Mouse (Mus musculus): ENCODE measurements around the gene Clcnka. TPM values are rescaled to one million over a fixed set of nuclear protein-coding genes. Genes with fewer than 3 reads are reported as not detected.
A peak's percentile ranks its signal among the peaks of the same experiment; 100 is the strongest.

Clcnka gene
- polyA plus RNA-seq, 1 experiment from 2014 or later = 0.19 TPM

DNA sequence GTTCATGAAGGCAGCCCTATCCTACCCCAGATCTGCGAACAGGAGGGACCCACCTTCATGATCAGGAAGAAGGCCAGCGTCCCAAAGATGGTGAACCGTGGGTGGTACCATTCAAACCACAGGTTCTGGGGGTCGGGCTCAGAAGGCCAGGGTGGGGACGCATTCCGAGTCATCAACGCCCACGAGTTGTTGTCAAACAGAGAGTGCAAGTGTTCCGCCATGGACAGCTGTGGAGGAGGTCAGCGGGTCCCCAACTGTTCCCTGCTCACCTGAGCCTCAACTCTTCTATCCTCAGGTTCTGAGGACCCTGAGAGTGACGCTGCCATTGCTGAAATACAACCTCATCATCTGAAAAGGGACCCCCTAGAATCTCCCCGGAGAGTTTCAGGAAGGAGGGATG lies 7.2 kb downstream of the Clcnka start:
- Histone ChIP-seq H3K4me2 (no peak overlapping the region), H3K9me3 (ENCODE audit: control insufficient read depth, low read length) (no peaks in the 10 kb centered on the region), H3K27me3 (replicated peaks; ENCODE audit: control insufficient read depth, insufficient read depth, low read length) (peaks cover 11% of the 10 kb centered on the region; the same call in 1 of the 2 replicates), H3K9ac (ENCODE audit: low read depth, low read length) (no peak overlapping the region), H3K4me3 (ENCODE audit: low read depth, low read length) (no peak overlapping the region), H3K4me1 (replicated peaks; ENCODE audit: control insufficient read depth, insufficient read depth, low read length) (no peaks in the 10 kb centered on the region), H3K27ac (ENCODE audit: low read depth, low read length) (no peak overlapping the region), H3K36me3 (ENCODE audit: control insufficient read depth, insufficient read depth, low read length) (no peaks in the 10 kb centered on the region)
- no peak for ATAC-seq (replicated peaks; ENCODE audit: low FRiP score)
- 71% methylated on average over 12 of the region's 12 CpGs for WGBS
- DNase-seq (ENCODE audit: low spot score) = no peak

DNA sequence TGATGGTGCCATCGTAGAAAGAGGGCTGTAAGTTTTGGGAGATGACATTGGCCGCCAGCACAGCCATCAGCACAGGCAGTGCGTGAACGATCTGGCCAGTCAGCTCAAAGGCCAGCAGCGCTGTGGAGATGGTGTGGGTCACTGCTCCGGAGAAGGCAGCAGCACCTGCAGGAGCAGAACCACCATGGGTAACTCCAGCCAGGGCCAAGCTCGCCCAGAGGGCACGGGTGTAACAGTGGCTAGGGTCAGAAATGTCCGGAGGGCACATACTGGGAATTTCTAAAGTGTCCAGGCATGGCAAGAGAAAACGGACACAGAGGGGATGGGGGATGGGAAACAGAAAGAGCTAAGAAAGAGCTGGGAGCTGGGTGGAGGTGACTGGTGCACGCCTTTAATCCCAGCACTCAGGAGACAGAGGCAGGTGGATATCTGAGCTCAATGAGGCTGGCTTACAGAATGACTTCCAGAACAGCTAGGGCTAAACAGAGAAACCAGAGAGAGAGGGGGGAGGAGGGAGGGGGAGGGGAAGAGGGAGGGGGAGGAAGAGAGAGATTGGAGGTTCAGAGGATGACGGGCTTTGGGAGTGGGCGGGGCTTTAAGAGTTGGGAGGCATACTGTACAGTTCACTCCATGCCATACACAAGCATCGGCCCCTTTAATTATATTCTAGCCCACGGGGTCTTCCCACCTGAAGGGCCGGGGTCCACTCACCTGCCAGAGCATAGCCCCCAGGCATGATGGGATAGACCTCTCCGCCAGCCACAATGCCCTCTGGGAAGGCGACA lies 9.0 kb downstream of the Clcnka start:
- Histone ChIP-seq H3K9me3 (ENCODE audit: control insufficient read depth, low read length) (no peaks in the 10 kb centered on the region), H3K27ac (ENCODE audit: low read depth, low read length) (no peak overlapping the region), H3K4me2 (no peak overlapping the region), H3K4me3 (ENCODE audit: low read depth, low read length) (no peak overlapping the region), H3K36me3 (ENCODE audit: control insufficient read depth, insufficient read depth, low read length) (no peaks in the 10 kb centered on the region), H3K27me3 (replicated peaks; ENCODE audit: control insufficient read depth, insufficient read depth, low read length) (peaks cover 12% of the 10 kb centered on the region), H3K9ac (ENCODE audit: low read depth, low read length) (no peak overlapping the region), H3K4me1 (replicated peaks; ENCODE audit: control insufficient read depth, insufficient read depth, low read length) (no peaks in the 10 kb centered on the region)
- DNase-seq (ENCODE audit: low spot score) (no peak), ATAC-seq (replicated peaks; ENCODE audit: low FRiP score) (no peak)
- WGBS = 66% methylated on average over 18 of the region's 18 CpGs

GRCm38 (mm10) chr4:141387933-141388332 lies 10.6 kb downstream of the Clcnka start:
- no peaks in the 10 kb centered on the region for H3K36me3 ChIP-seq (ENCODE audit: control insufficient read depth, insufficient read depth, low read length)
- no peak for DNase-seq (ENCODE audit: low spot score)
- H3K27ac ChIP-seq (ENCODE audit: low read depth, low read length) = no peak overlapping the region
- 65% methylated on average over 5 of the region's 5 CpGs for WGBS
- no peaks in the 10 kb centered on the region for H3K4me1 ChIP-seq (replicated peaks; ENCODE audit: control insufficient read depth, insufficient read depth, low read length)
- no peak for ATAC-seq (replicated peaks; ENCODE audit: low FRiP score)
- no peaks in the 10 kb centered on the region for H3K9me3 ChIP-seq (ENCODE audit: control insufficient read depth, low read length)
- H3K4me2 ChIP-seq = no peak overlapping the region
- no peak overlapping the region for H3K4me3 ChIP-seq (ENCODE audit: low read depth, low read length)
- H3K27me3 ChIP-seq (replicated peaks; ENCODE audit: control insufficient read depth, insufficient read depth, low read length) = peaks cover 28% of the 10 kb centered on the region
- H3K9ac ChIP-seq (ENCODE audit: low read depth, low read length) = no peak overlapping the region

- DNase-seq (ENCODE audit: low spot score) = peak; percentile 62
- H3K4me1 ChIP-seq (replicated peaks; ENCODE audit: control insufficient read depth, insufficient read depth, low read length) = peaks cover 5% of the 10 kb centered on the region; the same call in 1 of the 2 replicates
- H3K9me3 ChIP-seq (ENCODE audit: control insufficient read depth, low read length) = no peaks in the 10 kb centered on the region
- no peak overlapping the region for H3K4me3 ChIP-seq (ENCODE audit: low read depth, low read length)
- ATAC-seq (replicated peaks; ENCODE audit: low FRiP score) = no peak
- no peak overlapping the region for H3K4me2 ChIP-seq
- H3K27ac ChIP-seq (ENCODE audit: low read depth, low read length) = no peak overlapping the region
- no peak overlapping the region for H3K9ac ChIP-seq (ENCODE audit: low read depth, low read length)
- peaks cover 35% of the 10 kb centered on the region for H3K27me3 ChIP-seq (replicated peaks; ENCODE audit: control insufficient read depth, insufficient read depth, low read length)
- H3K36me3 ChIP-seq (ENCODE audit: control insufficient read depth, insufficient read depth, low read length) = no peaks in the 10 kb centered on the region
- 22% methylated on average over 5 of the region's 5 CpGs for WGBS
Measured at GRCm38 (mm10) chr4:141387093-141387784, 11.3 kb downstream of the Clcnka start.

- no peak for ATAC-seq (replicated peaks; ENCODE audit: low FRiP score)
- no peak overlapping the region for H3K27ac ChIP-seq (ENCODE audit: low read depth, low read length)
- 62% methylated on average over 7 of the region's 7 CpGs for WGBS
Measured at GRCm38 (mm10) chr4:141386150-141386549, 12.4 kb downstream of the Clcnka start.

GRCm38 (mm10) chr4:141385275-141385674 lies 13.2 kb downstream of the Clcnka start:
- no peak overlapping the region for H3K4me2 ChIP-seq
- WGBS = 3% methylated on average over 7 of the region's 7 CpGs
- no peaks in the 10 kb centered on the region for H3K9me3 ChIP-seq (ENCODE audit: control insufficient read depth, low read length)
- no peak overlapping the region for H3K4me3 ChIP-seq (ENCODE audit: low read depth, low read length)
- H3K9ac ChIP-seq (ENCODE audit: low read depth, low read length) = no peak overlapping the region
- no peaks in the 10 kb centered on the region for H3K36me3 ChIP-seq (ENCODE audit: control insufficient read depth, insufficient read depth, low read length)
- ATAC-seq (replicated peaks; ENCODE audit: low FRiP score) (no peak), DNase-seq (ENCODE audit: low spot score) (no peak)
- peaks cover 51% of the 10 kb centered on the region for H3K27me3 ChIP-seq (replicated peaks; ENCODE audit: control insufficient read depth, insufficient read depth, low read length)
- peaks cover 6% of the 10 kb centered on the region; the same call in 1 of the 2 replicates for H3K4me1 ChIP-seq (replicated peaks; ENCODE audit: control insufficient read depth, insufficient read depth, low read length)
- no peak overlapping the region for H3K27ac ChIP-seq (ENCODE audit: low read depth, low read length)

More at GRCm38 (mm10) chr4:141386150-141386549, 12.4 kb downstream of the Clcnka start:
- Histone ChIP-seq H3K4me1 (replicated peaks; ENCODE audit: control insufficient read depth, insufficient read depth, low read length) (peaks cover 6% of the 10 kb centered on the region; the same call in 1 of the 2 replicates), H3K9me3 (ENCODE audit: control insufficient read depth, low read length) (no peaks in the 10 kb centered on the region), H3K36me3 (ENCODE audit: control insufficient read depth, insufficient read depth, low read length) (no peaks in the 10 kb centered on the region), H3K27me3 (replicated peaks; ENCODE audit: control insufficient read depth, insufficient read depth, low read length) (peaks cover 45% of the 10 kb centered on the region), H3K4me2 (no peak overlapping the region), H3K4me3 (ENCODE audit: low read depth, low read length) (no peak overlapping the region), H3K9ac (ENCODE audit: low read depth, low read length) (no peak overlapping the region)
- no peak for DNase-seq (ENCODE audit: low spot score)

- Histone ChIP-seq H3K4me3 (ENCODE audit: low read depth, low read length) (peak overlapping the region; percentile 39), H3K27ac (ENCODE audit: low read depth, low read length) (no peak overlapping the region), H3K36me3 (ENCODE audit: control insufficient read depth, insufficient read depth, low read length) (no peaks in the 10 kb centered on the region), H3K9me3 (ENCODE audit: control insufficient read depth, low read length) (no peaks in the 10 kb centered on the region), H3K9ac (ENCODE audit: low read depth, low read length) (no peak overlapping the region), H3K4me2 (peak overlapping the region; percentile 64), H3K4me1 (replicated peaks; ENCODE audit: control insufficient read depth, insufficient read depth, low read length) (peaks cover 6% of the 10 kb centered on the region; the same call in 1 of the 2 replicates), H3K27me3 (replicated peaks; ENCODE audit: control insufficient read depth, insufficient read depth, low read length) (peaks cover 54% of the 10 kb centered on the region)
- no peak; the same call in 1 of the 2 replicates for ATAC-seq (replicated peaks; ENCODE audit: low FRiP score)
- WGBS = 2% methylated on average over 25 of the region's 25 CpGs
- no peak for DNase-seq (ENCODE audit: low spot score)
Measured at GRCm38 (mm10) chr4:141382406-141382805, 16.1 kb downstream of the Clcnka start.

- H3K4me1 ChIP-seq (replicated peaks; ENCODE audit: control insufficient read depth, insufficient read depth, low read length) = peaks cover 6% of the 10 kb centered on the region; the same call in 1 of the 2 replicates
- no peak overlapping the region for H3K27ac ChIP-seq (ENCODE audit: low read depth, low read length)
- no peak overlapping the region for H3K9ac ChIP-seq (ENCODE audit: low read depth, low read length)
- H3K9me3 ChIP-seq (ENCODE audit: control insufficient read depth, low read length) = no peaks in the 10 kb centered on the region
- peaks cover 49% of the 10 kb centered on the region for H3K27me3 ChIP-seq (replicated peaks; ENCODE audit: control insufficient read depth, insufficient read depth, low read length)
- no peak overlapping the region for H3K4me2 ChIP-seq
- no peaks in the 10 kb centered on the region for H3K36me3 ChIP-seq (ENCODE audit: control insufficient read depth, insufficient read depth, low read length)
- H3K4me3 ChIP-seq (ENCODE audit: low read depth, low read length) = no peak overlapping the region
- DNase-seq (ENCODE audit: low spot score) (no peak), ATAC-seq (replicated peaks; ENCODE audit: low FRiP score) (no peak)
- WGBS = 68% methylated on average over 8 of the region's 8 CpGs
Measured at GRCm38 (mm10) chr4:141379674-141380073, 18.9 kb downstream of the Clcnka start.
